Mouse (Mus musculus) heart, embryonic 11.5 days (tissue): ENCODE measurements at regions not wholly inside any gene's neighbourhood (a gene's known extent, or its start where the extent isn't known, plus 50 kb on each side); places are given as distances from the start of the nearest gene placed in this dataset.
"Not testable (repeated sequence)": the region's sequence is repeated elsewhere in the genome, so short reads cannot be mapped to it uniquely, and the experiment has no call there.

Source experiments
- ATAC-seq: fragments of 200-750 bp; cut with Nextera tagmentation; replicated peaks from 2 replicates; pipeline ENCODE4 v1.8.0; 2017; ENCODE audit warnings: moderate library complexity; ENCODE audit not compliant: insufficient number of reproducible peaks, low FRiP score, low TSS enrichment
- H3K27ac ChIP-seq: fragments of 300-500 bp; sonication (generic); 2 replicates; pipeline ENCODE4 v1.5.1; 2014; ENCODE audit warnings: mild to moderate bottlenecking, low read depth, low read length
- H3K27me3 ChIP-seq: fragments of 300-500 bp; sonication (generic); 2 replicates; pipeline ENCODE4 v1.6.1; 2014; ENCODE audit warnings: mild to moderate bottlenecking, low read length, mixed read lengths; ENCODE audit not compliant: control insufficient read depth, insufficient read depth
- H3K36me3 ChIP-seq: fragments of 300-500 bp; sonication (generic); 2 replicates; pipeline ENCODE4 v1.6.1; 2014; ENCODE audit warnings: mild to moderate bottlenecking, low read length, moderate library complexity, mixed read lengths; ENCODE audit not compliant: control insufficient read depth, insufficient read depth
- H3K4me1 ChIP-seq: fragments of 300-500 bp; sonication (generic); 2 replicates; pipeline ENCODE4 v1.6.1; 2014; ENCODE audit warnings: low read length; ENCODE audit not compliant: control insufficient read depth, insufficient read depth
- H3K4me2 ChIP-seq: fragments of 300-500 bp; sonication (generic); 2 replicates; pipeline ENCODE4 v1.6.1; 2014; ENCODE audit warnings: mild to moderate bottlenecking, moderate library complexity
- H3K4me3 ChIP-seq: fragments of 300-500 bp; sonication (generic); 2 replicates; pipeline ENCODE4 v1.5.1; 2014; ENCODE audit warnings: low read depth, low read length
- H3K9ac ChIP-seq: fragments of 300-500 bp; sonication (generic); 2 replicates; pipeline ENCODE4 v1.6.1; 2014; ENCODE audit warnings: mild to moderate bottlenecking, low read depth, low read length, moderate library complexity
- H3K9me3 ChIP-seq: fragments of 300-500 bp; sonication (generic); replicated peaks from 2 replicates; pipeline ENCODE4 v1.6.1; 2016; ENCODE audit warnings: low read length; ENCODE audit not compliant: control insufficient read depth
- WGBS: fragments of 180-500 bp; shearing (Covaris S2); extraction: QIAGEN DNeasy Blood & Tissue Kit; methylation state at CpG from one replicate; pipeline ENCODE4 v1.1.7; 2014; ENCODE audit not compliant: insufficient replicate concordance; 5-methylcytosine and 5-hydroxymethylcytosine counted together

DNA sequence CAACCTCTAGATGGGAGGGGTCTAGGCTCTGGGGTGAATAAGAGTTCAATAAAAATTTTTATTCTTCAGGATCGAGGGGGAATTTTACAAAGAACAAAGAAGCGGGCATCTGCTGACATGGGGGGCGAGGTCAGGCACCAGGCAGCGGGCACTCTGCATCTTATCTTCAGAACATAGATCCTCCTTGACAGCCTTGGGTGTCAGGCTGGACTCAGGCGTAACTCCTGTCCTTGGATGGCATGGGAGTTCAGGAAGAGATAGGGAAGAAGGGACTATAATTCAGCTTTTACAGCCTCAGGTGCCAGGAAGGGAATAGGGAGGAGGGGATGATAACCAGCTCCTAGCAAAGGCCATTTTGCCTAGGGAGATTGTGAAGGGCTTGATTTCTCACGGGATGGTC, 753.1 kb downstream of the Gm10330 start:
- not testable (repeated sequence) for ATAC-seq, H3K4me2 ChIP-seq, H3K4me3 ChIP-seq, H3K27me3 ChIP-seq, H3K9ac ChIP-seq, H3K27ac ChIP-seq, H3K9me3 ChIP-seq, H3K4me1 ChIP-seq, H3K36me3 ChIP-seq
- 75% methylated on average over 4 of the region's 6 CpGs for WGBS

DNA sequence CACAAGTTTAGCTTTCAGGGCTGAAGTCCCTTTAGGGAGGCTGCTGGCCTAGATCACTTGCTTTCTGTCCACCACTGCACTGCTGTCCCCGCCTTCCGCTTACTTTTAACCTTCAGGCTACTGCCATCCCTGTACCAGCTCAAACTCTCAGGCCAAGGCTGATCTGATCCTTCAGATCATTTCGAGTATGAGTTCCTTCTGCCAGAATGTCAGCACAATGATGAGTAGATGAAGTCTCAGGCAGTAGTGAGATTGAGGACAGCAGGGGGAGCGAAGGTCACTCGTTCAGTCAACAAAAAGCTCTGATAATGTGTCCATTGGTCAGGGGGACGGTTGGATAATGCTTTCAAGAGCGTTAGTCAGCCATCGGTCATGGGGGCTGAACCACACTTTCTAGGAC, 756.5 kb downstream of the Gm10330 start:
- ATAC-seq = not testable (repeated sequence)

DNA sequence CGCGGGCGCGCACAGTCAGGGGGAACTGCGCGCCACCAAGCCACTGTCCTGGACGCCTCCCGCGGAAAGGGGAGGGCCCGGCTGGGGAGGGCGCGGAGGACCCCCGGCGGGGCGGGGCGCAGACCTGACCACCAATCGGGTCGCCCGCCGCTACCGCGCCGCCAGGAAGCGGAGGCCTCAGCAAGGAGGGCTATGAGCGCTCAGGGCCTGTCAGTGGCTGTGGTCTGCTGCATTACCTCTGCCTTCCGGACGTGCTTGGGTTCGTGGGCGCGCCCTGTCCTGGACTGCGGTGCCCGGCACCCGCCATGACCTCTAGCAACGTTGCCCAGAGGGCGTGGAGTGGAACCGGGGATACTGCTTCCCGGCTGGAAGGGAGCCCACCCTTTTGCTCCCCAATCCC, 769.9 kb downstream of the Gm10330 start:
- H3K9me3 ChIP-seq, ATAC-seq, H3K4me1 ChIP-seq, H3K36me3 ChIP-seq, H3K27me3 ChIP-seq, H3K27ac ChIP-seq, H3K9ac ChIP-seq: not testable (repeated sequence)
- H3K4me2 ChIP-seq = peak overlapping the region; percentile 52
- H3K4me3 ChIP-seq = peak overlapping the region; percentile 41
- WGBS = 1% methylated on average over 37 of the region's 37 CpGs

More for the DNA sequence above, 756.5 kb downstream of the Gm10330 start:
- WGBS = 75% methylated on average over 6 of the region's 8 CpGs
- not testable (repeated sequence) for H3K4me2 ChIP-seq, H3K9me3 ChIP-seq, H3K27me3 ChIP-seq, H3K27ac ChIP-seq, H3K36me3 ChIP-seq, H3K9ac ChIP-seq, H3K4me1 ChIP-seq, H3K4me3 ChIP-seq

DNA sequence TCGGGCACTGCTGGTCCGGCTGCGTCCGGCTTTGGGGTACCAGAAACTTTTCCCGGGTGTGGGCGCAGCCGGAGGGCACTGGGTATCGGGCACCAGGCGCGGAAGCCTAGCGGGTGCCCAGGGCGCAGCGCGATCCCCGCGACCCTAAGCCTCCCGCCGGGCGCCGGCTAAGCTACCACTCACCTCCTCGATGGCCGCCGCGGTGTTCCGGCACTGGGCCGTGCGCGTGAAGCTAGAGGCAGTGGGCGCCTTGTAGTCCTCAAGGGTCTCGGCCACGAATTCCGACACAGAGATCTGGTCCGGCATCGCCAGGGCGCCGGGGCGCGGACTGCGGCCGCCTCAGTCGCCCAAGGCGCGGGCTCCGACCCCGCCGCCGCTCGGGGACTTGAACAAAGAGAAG, 770.4 kb downstream of the Gm10330 start:
- not testable (repeated sequence) for H3K27ac ChIP-seq, H3K36me3 ChIP-seq, H3K4me1 ChIP-seq, ATAC-seq, H3K9me3 ChIP-seq, H3K27me3 ChIP-seq
- Histone ChIP-seq H3K4me3 (peak overlapping the region; percentile 41), H3K4me2 (peak overlapping the region; percentile 52), H3K9ac (0 out of 2 replicates have a peak overlapping the region, but pooled peaks have one; percentile 46)
- WGBS = under 1% methylated on average over 21 of the region's 48 CpGs
